Mouse (Mus musculus): ENCODE results near the gene Nprl2. TPM values are rescaled to one million over a fixed set of nuclear protein-coding genes. Genes with fewer than 3 reads are reported as not detected.

Gene Nprl2
- total RNA-seq, 2 experiments from 2014 or later, result 39.7 to 48.3 TPM

DNA sequence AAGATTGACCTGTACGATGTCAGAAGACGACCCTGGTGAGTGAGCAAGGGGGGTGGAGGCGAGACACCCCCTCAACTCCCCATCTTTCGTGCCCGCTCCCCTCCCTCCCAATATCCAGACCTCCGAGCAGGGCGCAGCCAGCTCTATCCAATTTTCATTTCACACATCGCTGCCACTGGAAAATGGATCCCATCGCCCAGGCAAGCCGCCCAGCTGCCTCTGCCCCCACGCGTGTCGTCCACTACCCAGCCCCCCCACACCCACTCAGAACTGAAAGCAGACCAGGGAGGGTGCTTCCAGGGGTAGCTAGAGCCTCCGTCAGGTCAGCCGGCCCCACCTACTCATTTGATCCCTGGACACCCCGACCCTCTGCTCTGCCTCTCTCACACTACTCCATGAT, 29.7 kb upstream of the Nprl2 start:
- no peak for DNase-seq (ENCODE audit: extremely low spot score in 1 of 2, low spot score in 2 of 2)
- no peak for TF ChIP-seq CTCF (IDR thresholded peaks at IDR 0.05)
- Histone ChIP-seq H3K4me3 (no peak overlapping the region), H3K27ac (no peak overlapping the region)
- intact Hi-C loops (cut with DNase I), result loop anchor here (5.0 kb wide), 1 partner anchor 220 kb away; no protein-coding TSS in a partner anchor

DNA sequence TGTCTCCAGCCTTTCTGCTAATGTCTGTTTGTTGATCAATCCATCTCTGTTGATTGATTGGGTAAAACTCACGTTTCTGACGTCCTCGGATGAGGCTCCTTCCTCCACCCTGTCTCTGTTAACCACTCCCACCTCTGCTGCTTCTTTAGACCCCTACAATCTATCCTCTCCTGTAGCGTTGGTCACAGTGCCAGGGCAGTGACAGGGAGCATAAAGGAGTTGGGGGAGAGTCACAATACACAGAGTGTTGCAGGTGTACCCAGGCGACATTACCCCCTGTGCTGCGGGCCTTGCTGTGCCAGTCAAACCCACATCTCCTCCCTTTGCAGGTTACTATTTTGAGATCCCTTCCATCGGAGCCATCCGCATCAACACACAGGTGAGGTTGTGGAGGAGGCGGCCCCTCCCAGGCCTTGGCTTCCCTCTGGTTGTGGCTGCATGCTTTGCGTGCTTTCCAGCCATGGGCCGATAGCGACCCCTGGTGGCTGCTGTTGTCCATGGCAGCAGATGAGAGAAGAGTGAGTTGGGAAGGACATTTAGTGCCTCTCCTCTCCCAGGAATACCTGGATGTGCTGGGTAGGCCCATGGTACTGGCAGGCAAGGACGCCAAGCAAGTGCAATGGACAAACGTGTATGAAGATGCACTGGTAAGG, 27.6 kb upstream of the Nprl2 start:
- intact Hi-C loops (cut with DNase I), result loop anchor here (1.0 to 5.0 kb wide), 3 partner anchors 148 to 222 kb away; no protein-coding TSS in a partner anchor
- Histone ChIP-seq H3K27ac (no peak overlapping the region), H3K4me3 (no peak overlapping the region)
- peak; percentile 87 to 92 for DNase-seq (ENCODE audit: extremely low spot score in 1 of 2, low spot score in 2 of 2)
- peak; percentile 100 for TF ChIP-seq CTCF (IDR thresholded peaks at IDR 0.05)

DNA sequence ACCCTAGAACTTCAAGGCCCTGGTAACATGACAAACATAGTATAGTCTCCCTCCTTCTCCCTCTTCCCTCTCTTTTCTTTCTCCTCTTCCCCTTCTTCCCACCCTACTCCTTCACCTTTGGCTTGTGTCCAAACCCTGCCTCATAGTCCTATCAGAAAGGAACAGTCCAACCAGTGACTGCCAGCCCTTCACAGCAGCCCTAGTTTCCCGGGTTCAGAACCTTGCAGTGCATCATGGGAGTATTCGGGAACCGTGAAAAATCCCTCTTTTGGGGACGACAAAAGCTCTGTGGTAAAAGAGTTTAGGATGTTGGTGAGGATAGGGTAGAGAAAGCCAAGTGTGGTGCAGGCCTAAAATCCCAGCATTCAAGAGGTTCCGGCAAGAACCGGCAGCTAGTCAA, 21.7 kb upstream of the Nprl2 start:
- DNase-seq (ENCODE audit: extremely low spot score in 1 of 2, low spot score in 2 of 2), result no peak
- TF ChIP-seq CTCF (IDR thresholded peaks at IDR 0.05), result no peak
- Histone ChIP-seq H3K27ac (no peak overlapping the region), H3K4me3 (no peak overlapping the region)
- intact Hi-C loops (cut with DNase I), result no loop called here

DNA sequence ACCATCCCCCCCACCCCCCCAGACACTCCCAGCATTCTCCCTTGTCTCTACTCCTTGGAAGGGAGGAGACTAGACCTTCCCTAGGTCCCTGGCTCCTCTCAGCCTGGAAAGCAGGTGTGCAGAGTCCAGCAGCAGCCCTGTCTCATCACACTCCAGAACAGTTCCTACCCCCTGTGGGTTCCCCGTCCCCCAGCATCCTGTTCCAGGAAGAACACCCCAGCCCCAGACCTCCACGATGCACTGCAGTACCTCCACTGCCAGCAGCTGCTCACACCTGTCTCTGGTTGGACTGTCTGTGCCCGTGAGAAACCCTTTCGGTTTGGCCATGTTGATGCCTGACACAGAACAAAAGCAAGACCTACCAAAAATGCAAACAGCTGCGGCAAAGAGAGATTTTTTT, 20.8 kb upstream of the Nprl2 start:
- intact Hi-C loops (cut with DNase I), result no loop called here
- Histone ChIP-seq H3K27ac (no peak overlapping the region), H3K4me3 (no peak overlapping the region)
- TF ChIP-seq CTCF (IDR thresholded peaks at IDR 0.05), result no peak
- no peak for DNase-seq (ENCODE audit: extremely low spot score in 1 of 2, low spot score in 2 of 2)

DNA sequence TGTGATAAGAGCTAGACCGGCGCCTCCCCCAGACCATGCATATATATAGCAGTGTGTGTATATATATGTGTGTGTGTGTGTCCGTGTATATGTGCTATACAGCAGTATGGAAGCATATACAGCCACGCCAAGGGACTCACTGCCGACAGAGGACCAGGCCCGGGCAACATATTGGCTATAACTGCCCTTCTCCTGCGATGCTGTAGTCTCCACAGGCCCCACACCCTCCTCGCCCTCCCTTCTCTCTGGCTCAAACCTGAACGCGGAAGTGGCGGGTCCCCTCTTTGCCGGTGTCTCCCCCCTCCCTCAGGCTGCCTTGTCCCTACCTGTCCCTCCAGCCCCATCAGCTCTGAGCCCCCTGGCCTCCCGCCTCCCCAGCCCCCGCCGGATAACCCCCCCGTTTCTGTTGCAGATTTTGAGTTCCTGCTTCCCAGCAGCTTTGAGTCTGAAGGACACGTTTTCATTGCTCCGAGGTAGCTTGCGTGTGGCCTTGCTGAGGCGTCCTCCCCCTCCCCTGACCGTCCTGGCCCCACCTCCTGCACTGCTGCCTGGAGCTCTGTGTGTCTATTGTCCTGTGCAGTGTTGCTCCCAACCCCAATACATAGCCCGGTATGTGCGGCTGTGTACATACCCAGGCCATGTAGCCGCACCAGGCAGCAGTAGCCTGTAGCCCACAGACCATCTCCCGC, 20.2 kb upstream of the Nprl2 start:
- no peak for TF ChIP-seq CTCF (IDR thresholded peaks at IDR 0.05)
- intact Hi-C loops (cut with DNase I), result no loop called here

DNA sequence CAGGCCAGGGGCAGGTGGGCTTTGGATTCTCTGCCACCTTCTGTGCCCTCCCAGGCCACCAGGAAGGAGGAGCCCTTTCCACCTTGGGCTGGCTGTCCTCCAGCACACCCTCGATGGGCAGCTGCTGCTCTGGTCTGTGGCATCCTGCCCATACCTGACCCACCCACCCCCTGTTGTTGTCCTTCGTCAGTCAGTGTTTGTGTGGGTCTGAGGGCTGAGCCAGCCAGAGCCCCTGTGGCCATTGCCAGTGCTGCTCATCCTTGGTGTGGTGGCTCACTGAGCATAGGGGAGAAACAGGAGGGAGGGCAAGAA, 19.7 kb upstream of the Nprl2 start:
- no peak overlapping the region for H3K4me3 ChIP-seq
- no peak for TF ChIP-seq CTCF (IDR thresholded peaks at IDR 0.05)
- no peak overlapping the region for H3K27ac ChIP-seq
- intact Hi-C loops (cut with DNase I), result no loop called here
- DNase-seq (ENCODE audit: extremely low spot score in 1 of 2, low spot score in 2 of 2), result no peak

More for the DNA sequence above, 20.2 kb upstream of the Nprl2 start:
- no peak overlapping the region for H3K27ac ChIP-seq
- no peak overlapping the region for H3K4me3 ChIP-seq
- no peak for DNase-seq (ENCODE audit: extremely low spot score in 1 of 2, low spot score in 2 of 2)

DNA sequence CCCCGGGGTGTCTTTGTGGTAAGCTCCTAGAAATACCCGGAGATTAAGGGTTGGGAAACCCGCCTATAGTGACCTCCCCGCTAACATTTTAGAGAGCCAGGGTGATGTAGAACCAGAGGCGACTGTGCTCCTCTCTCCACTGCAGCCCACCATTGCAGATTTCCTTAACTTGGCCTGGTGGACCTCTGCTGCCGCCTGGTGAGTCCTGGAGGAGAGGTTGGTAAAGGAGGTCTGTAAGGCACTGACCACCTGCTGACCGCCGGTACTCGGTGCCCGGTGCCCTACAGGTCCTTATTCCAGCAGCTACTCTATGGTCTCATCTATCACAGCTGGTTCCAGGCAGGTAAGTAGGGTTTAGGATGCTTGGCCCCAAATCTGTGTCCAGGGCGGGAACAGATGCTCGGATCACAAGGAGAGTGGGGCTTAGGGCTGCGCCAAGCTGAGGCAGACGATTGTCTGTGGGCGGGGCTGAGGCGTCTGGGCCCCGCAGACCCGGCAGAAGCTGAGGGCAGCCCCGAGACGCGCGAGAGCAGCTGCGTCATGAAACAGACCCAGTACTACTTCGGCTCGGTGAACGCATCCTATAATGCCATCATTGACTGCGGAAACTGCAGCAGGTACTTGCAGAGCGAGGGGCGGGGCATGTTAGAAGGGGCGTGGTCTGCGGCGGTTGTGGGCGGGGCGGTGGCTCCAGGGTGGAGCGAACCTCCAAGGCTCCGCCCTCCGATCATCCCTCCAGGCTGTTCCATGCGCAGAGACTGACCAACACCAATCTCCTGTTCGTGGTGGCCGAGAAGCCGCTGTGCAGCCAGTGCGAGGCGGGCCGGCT, 15.6 kb upstream of the Nprl2 start:
- Histone ChIP-seq H3K27ac (no peak overlapping the region), H3K4me3 (peak overlapping the region; percentile 40)
- DNase-seq (ENCODE audit: extremely low spot score in 1 of 2, low spot score in 2 of 2), result peak; percentile 70 to 78
- no peak for TF ChIP-seq CTCF (IDR thresholded peaks at IDR 0.05)
- intact Hi-C loops (cut with DNase I), result no loop called here

DNA sequence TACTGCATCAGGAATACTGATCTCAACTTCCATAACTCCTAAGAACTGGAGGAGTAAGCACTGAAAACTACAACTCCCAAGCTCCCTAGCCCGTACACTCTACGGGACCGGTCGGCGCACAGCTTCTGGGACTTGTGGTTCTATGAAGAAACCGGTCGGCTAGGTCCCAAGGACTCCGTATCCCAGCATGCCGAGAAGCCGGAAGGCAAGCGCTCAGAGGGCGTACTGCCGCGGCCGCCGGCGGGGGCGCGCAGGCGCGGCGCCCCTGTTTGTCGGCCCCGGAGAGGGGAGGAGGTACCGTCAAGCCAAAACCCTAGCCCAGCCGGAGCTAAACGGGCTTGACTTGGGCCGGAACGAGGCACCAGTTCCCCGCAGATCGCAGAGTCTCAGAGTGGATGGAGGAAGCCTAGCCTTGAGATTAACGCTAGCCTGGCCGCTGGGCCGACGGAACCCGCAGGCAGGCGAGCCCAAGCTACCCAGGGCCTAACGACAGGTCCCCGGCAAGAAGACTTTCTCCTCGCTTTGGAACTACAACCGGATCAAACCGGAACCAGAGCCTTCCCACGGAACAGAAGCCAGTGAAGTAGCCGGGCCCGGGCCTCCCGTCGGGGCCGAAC, 8.1 kb upstream of the Nprl2 start, which contains the start of gene Tmem115:
Gene Tmem115 (plus strand): TSS at position 155 of the 617 bp plus-strand sequence.
- TF ChIP-seq CTCF (IDR thresholded peaks at IDR 0.05), result peak; percentile 34
- H3K4me3 ChIP-seq, result peak within 1 kb of the TSS; percentile 69
- intact Hi-C loops (cut with DNase I), result loop anchor here (10.0 kb wide), 1 partner anchor 649 kb away; the partner anchor contains the start of gene Rbm15b
- peak within 1 kb of the TSS; percentile 92 for H3K27ac ChIP-seq
- peak; percentile 90 to 94 for DNase-seq (ENCODE audit: extremely low spot score in 1 of 2, low spot score in 2 of 2)

DNA sequence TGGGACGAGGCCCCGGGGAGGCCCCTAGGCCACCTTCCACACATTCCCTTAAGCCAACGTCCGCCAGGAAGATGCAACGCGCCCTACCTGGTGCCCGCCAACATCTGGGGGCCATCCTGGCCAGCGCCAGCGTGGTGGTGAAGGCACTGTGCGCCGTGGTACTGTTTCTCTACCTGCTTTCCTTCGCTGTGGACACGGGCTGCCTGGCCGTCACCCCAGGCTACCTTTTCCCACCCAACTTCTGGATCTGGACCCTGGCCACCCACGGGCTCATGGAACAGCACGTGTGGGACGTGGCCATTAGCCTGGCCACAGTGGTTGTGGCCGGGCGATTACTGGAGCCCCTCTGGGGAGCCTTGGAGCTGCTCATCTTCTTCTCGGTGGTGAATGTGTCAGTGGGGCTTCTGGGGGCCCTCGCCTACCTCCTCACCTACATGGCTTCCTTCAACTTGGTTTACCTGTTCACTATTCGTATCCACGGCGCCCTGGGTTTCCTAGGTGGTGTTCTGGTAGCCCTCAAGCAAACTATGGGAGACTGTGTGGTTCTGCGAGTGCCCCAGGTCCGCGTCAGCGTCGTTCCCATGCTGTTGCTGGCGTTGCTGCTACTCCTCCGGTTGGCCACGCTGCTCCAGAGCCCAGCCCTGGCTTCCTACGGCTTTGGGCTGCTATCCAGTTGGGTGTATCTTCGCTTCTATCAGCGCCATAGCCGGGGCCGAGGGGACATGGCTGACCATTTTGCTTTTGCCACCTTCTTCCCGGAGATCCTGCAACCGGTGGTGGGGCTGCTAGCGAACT, 7.4 kb upstream of the Nprl2 start:
- intact Hi-C loops (cut with DNase I), result loop anchor here (10.0 kb wide), 1 partner anchor 650 kb away; the partner anchor contains the start of gene Rbm15b

DNA sequence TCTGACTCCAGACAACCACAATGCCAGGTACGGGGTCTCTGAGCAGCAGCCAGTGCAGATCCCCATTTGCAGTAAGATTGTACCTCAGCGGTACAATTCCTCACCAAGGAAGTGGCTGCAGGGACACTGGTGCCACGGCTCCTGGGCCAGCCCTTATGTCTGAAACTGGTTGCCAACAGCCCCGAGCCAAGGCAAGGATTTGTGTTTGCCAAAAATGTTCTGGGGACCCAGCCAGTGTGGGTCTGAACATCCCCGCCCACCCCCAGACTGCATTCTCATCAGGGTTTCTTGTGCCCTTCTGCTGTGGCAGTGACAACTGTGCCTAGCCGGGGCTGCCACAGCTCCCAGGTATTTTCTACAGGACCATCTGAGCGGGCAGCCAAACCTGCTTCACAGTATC, 3.8 kb upstream of the Nprl2 start:
- DNase-seq (ENCODE audit: extremely low spot score in 1 of 2, low spot score in 2 of 2), result no peak
- intact Hi-C loops (cut with DNase I), result loop anchor here (10.0 kb wide), 1 partner anchor 653 kb away; the partner anchor contains the start of gene Rbm15b
- Histone ChIP-seq H3K27ac (no peak overlapping the region), H3K4me3 (no peak overlapping the region)
- no peak for TF ChIP-seq CTCF (IDR thresholded peaks at IDR 0.05)

More for the DNA sequence above, 7.4 kb upstream of the Nprl2 start:
- H3K27ac ChIP-seq, result peak overlapping the region; percentile 92
- H3K4me3 ChIP-seq, result peak overlapping the region; percentile 69
- no peak for DNase-seq (ENCODE audit: extremely low spot score in 1 of 2, low spot score in 2 of 2)
- no peak for TF ChIP-seq CTCF (IDR thresholded peaks at IDR 0.05)

DNA sequence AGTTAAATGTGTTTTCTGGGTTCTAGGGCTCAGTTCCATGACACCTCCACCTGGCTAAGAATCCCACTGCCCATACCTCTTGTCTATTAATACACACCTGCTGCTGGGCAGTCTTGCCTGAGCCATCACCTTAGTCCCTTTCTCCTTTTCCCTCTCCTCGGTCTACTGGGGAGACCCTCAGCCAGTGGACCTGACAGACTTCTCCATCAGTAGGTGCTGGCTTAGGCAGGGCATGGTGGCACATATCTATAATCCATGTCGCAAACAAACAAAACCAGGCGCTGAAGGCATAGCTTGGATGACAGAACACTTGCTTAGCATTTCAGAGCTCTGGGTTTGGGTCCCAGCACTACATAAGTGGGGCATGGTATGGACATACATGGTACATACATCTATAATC, 3.3 kb upstream of the Nprl2 start:
- intact Hi-C loops (cut with DNase I), result loop anchor here (10.0 kb wide), 1 partner anchor 654 kb away; the partner anchor contains the start of gene Rbm15b
- Histone ChIP-seq H3K27ac (no peak overlapping the region), H3K4me3 (no peak overlapping the region)
- DNase-seq (ENCODE audit: extremely low spot score in 1 of 2, low spot score in 2 of 2), result no peak
- TF ChIP-seq CTCF (IDR thresholded peaks at IDR 0.05), result no peak
